7 mouse cellular contexts compared by ENCODE assay signal in genomic region chr17:33823171-33823570, GRCm38 (mm10). TPM values are rescaled to one million over a fixed set of nuclear protein-coding genes. Genes with fewer than 3 reads are reported as not detected.
A peak's percentile ranks its signal among the peaks of the same experiment; 100 is the strongest.
DNase-seq lines count a peak whose midpoint lies in the region; ATAC-seq and TF ChIP-seq lines count a peak whose summit lies in the region.
"Not testable (repeated sequence)": the region's sequence is repeated elsewhere in the genome, so short reads cannot be mapped to it uniquely, and the experiment has no call there.

No protein-coding gene starts in this region.

- not testable (repeated sequence) for H3K27ac ChIP-seq in bone marrow macrophage, adult 2 months (ENCODE audit: insufficient read depth, low read depth, low read length); forebrain, embryonic 11.5 days (ENCODE audit: low read depth, low read length); heart, embryonic 13.5 days (replicated peaks); intestine, embryonic 14.5 days (ENCODE audit: low read depth); limb, embryonic 13.5 days; lung, embryonic 15.5 days

- not testable (repeated sequence) for H3K27me3 ChIP-seq in forebrain, embryonic 11.5 days (ENCODE audit: control insufficient read depth, insufficient read depth, low read length); heart, embryonic 13.5 days (replicated peaks); intestine, embryonic 14.5 days (replicated peaks; ENCODE audit: control insufficient read depth, insufficient read depth, low read length); limb, embryonic 13.5 days; lung, embryonic 15.5 days; myocyte (ENCODE audit: control insufficient read depth, insufficient read depth, insufficient read length)

- WGBS in forebrain, embryonic 11.5 days, result 84% methylated on average over 8 of the region's 8 CpGs
- 74% methylated on average over 8 of the region's 8 CpGs for whole genome bisulfite sequencing in heart, embryonic 13.5 days
- WGBS in intestine, embryonic 14.5 days, result 79% methylated on average over 8 of the region's 8 CpGs
- WGBS in limb, embryonic 13.5 days, result 81% methylated on average over 8 of the region's 8 CpGs
- 70% methylated on average over 8 of the region's 8 CpGs for WGBS in lung, embryonic 15.5 days

- not testable (repeated sequence) for TF ChIP-seq CTCF in bone marrow macrophage, adult 2 months (IDR thresholded peaks at IDR 0.05; ENCODE audit: low read depth, low read length)

- not testable (repeated sequence) for TF ChIP-seq POLR2A in bone marrow macrophage, adult 2 months (IDR thresholded peaks at IDR 0.05; ENCODE audit: borderline replicate concordance, low read depth, low read length); myocyte (IDR thresholded peaks at IDR 0.05; ENCODE audit: insufficient read length, low read depth)

- H3K9ac ChIP-seq in forebrain, embryonic 11.5 days (ENCODE audit: low read length), result peak overlapping the region; percentile 71
- peak overlapping the region; percentile 94 for H3K9ac ChIP-seq in heart, embryonic 13.5 days
- H3K9ac ChIP-seq in intestine, embryonic 14.5 days (ENCODE audit: low read length), result peak overlapping the region; percentile 95
- H3K9ac ChIP-seq in limb, embryonic 13.5 days, result peak overlapping the region; percentile 87
- H3K9ac ChIP-seq in lung, embryonic 15.5 days, result peak overlapping the region; percentile 69

- peak overlapping the region; percentile 50 for H3ac ChIP-seq in myocyte (ENCODE audit: control insufficient read depth, insufficient read length)

- not testable (repeated sequence) for ATAC-seq in forebrain, embryonic 11.5 days (replicated peaks; ENCODE audit: low FRiP score); heart, embryonic 13.5 days (ENCODE audit: extremely low read depth, insufficient number of reproducible peaks, low FRiP score, low TSS enrichment); intestine, embryonic 14.5 days (replicated peaks; ENCODE audit: low FRiP score, low TSS enrichment, low read depth); limb, embryonic 13.5 days (ENCODE audit: low FRiP score, low read depth); lung, embryonic 15.5 days (ENCODE audit: borderline replicate concordance, extremely low read depth, low FRiP score, low TSS enrichment)

- H3K36me3 ChIP-seq in forebrain, embryonic 11.5 days (ENCODE audit: control insufficient read depth, insufficient read depth, low read length), result peaks cover 11% of the 10 kb centered on the region
- H3K36me3 ChIP-seq in heart, embryonic 13.5 days, result peaks cover 67% of the 10 kb centered on the region
- peaks cover 55% of the 10 kb centered on the region for H3K36me3 ChIP-seq in intestine, embryonic 14.5 days (ENCODE audit: control insufficient read depth, insufficient read depth, low read length)
- peaks cover 62% of the 10 kb centered on the region for H3K36me3 ChIP-seq in limb, embryonic 13.5 days
- H3K36me3 ChIP-seq in lung, embryonic 15.5 days, result peaks cover 44% of the 10 kb centered on the region
- H3K36me3 ChIP-seq in myocyte (ENCODE audit: control insufficient read depth, insufficient read depth), result peaks cover 24% of the 10 kb centered on the region

- H3K4me2 ChIP-seq in forebrain, embryonic 11.5 days (ENCODE audit: low read depth, low read length, severe bottlenecking), result peak overlapping the region; percentile 84
- H3K4me2 ChIP-seq in heart, embryonic 13.5 days, result peak overlapping the region; percentile 93
- peak overlapping the region; percentile 95 for H3K4me2 ChIP-seq in intestine, embryonic 14.5 days (ENCODE audit: low read length)
- peak overlapping the region; percentile 96 for H3K4me2 ChIP-seq in limb, embryonic 13.5 days (replicated peaks)
- peak overlapping the region; percentile 84 for H3K4me2 ChIP-seq in lung, embryonic 15.5 days
- peak overlapping the region; percentile 93 for H3K4me2 ChIP-seq in myocyte (ENCODE audit: low read depth)

- H3K4me1 ChIP-seq in bone marrow macrophage, adult 2 months (ENCODE audit: control insufficient read depth, insufficient read depth, low read length), result peaks cover 23% of the 10 kb centered on the region
- peaks cover 19% of the 10 kb centered on the region for H3K4me1 ChIP-seq in forebrain, embryonic 11.5 days (replicated peaks; ENCODE audit: control insufficient read depth, insufficient read depth, low read length)
- peaks cover 46% of the 10 kb centered on the region for H3K4me1 ChIP-seq in heart, embryonic 13.5 days
- H3K4me1 ChIP-seq in intestine, embryonic 14.5 days (replicated peaks; ENCODE audit: control insufficient read depth, insufficient read depth, low read length), result peaks cover 30% of the 10 kb centered on the region
- peaks cover 44% of the 10 kb centered on the region for H3K4me1 ChIP-seq in limb, embryonic 13.5 days
- peaks cover 43% of the 10 kb centered on the region for H3K4me1 ChIP-seq in lung, embryonic 15.5 days

- DNase-seq in forebrain, embryonic 11.5 days (ENCODE audit: low spot score); intestine, embryonic 14.5 days (ENCODE audit: low spot score): not testable (repeated sequence)

- peaks cover 57% of the 10 kb centered on the region for H3K79me2 ChIP-seq in myocyte (ENCODE audit: control insufficient read depth, insufficient read depth)

- peak overlapping the region; percentile 72 for H3K4me3 ChIP-seq in bone marrow macrophage, adult 2 months (ENCODE audit: insufficient read depth, low read length)
- peak overlapping the region; percentile 77 for H3K4me3 ChIP-seq in forebrain, embryonic 11.5 days (ENCODE audit: low read depth, low read length)
- peak overlapping the region; percentile 90 for H3K4me3 ChIP-seq in heart, embryonic 13.5 days
- peak overlapping the region; percentile 99 for H3K4me3 ChIP-seq in intestine, embryonic 14.5 days (ENCODE audit: low read depth, low read length)
- H3K4me3 ChIP-seq in limb, embryonic 13.5 days, result peak overlapping the region; percentile 82
- H3K4me3 ChIP-seq in lung, embryonic 15.5 days, result peak overlapping the region; percentile 67
- H3K4me3 ChIP-seq in myocyte, result peak overlapping the region; percentile 94

- H3K9me3 ChIP-seq in forebrain, embryonic 11.5 days (ENCODE audit: control insufficient read depth, low read length); heart, embryonic 13.5 days; intestine, embryonic 14.5 days (ENCODE audit: control insufficient read depth, low read length); limb, embryonic 13.5 days; lung, embryonic 15.5 days: not testable (repeated sequence)

RNA-seq across cellular contexts. Expression of gene Rps28, which starts 1.2 kb away (rescaled TPM):
- polyA plus RNA-seq in bone marrow macrophage, adult 2 months (2012; ENCODE audit: insufficient read depth, insufficient read length, missing spikeins), result 1,369 and 1,530 TPM in 2 replicates
- 758 and 759 TPM in 2 replicates for polyA plus RNA-seq in forebrain, embryonic 11.5 days (2014; fragmentation: Nextera tagmentation; extraction: Ambion mirVana)
- 570 and 648 TPM in 2 replicates for polyA plus RNA-seq in heart, embryonic 13.5 days (2015; fragmentation: Nextera tagmentation; extraction: Ambion mirVana)
- 1,343 and 1,538 TPM in 2 replicates for polyA plus RNA-seq in intestine, embryonic 14.5 days (2014; fragmentation: Nextera tagmentation; extraction: Ambion mirVana)
- polyA plus RNA-seq in limb, embryonic 13.5 days (2015; fragmentation: Nextera tagmentation; extraction: Ambion mirVana), result 962 and 978 TPM in 2 replicates
- polyA plus RNA-seq in lung, embryonic 15.5 days (2015; fragmentation: Nextera tagmentation; extraction: Ambion mirVana), result 885 and 959 TPM in 2 replicates
- 6,768 TPM for polyA plus RNA-seq in myocyte (2012; fragmentation: generic; extraction: Trizol)

RNA-seq across cellular contexts. Expression of gene Ndufa7, which starts 1.2 kb away (rescaled TPM):
- 197 and 199 TPM in 2 replicates for polyA plus RNA-seq in bone marrow macrophage, adult 2 months (2012; ENCODE audit: insufficient read depth, insufficient read length, missing spikeins)
- polyA plus RNA-seq in forebrain, embryonic 11.5 days (2014; fragmentation: Nextera tagmentation; extraction: Ambion mirVana), result 374 and 400 TPM in 2 replicates
- polyA plus RNA-seq in heart, embryonic 13.5 days (2015; fragmentation: Nextera tagmentation; extraction: Ambion mirVana), result 527 and 576 TPM in 2 replicates
- 589 and 606 TPM in 2 replicates for polyA plus RNA-seq in intestine, embryonic 14.5 days (2014; fragmentation: Nextera tagmentation; extraction: Ambion mirVana)
- 454 and 498 TPM in 2 replicates for polyA plus RNA-seq in limb, embryonic 13.5 days (2015; fragmentation: Nextera tagmentation; extraction: Ambion mirVana)
- polyA plus RNA-seq in lung, embryonic 15.5 days (2015; fragmentation: Nextera tagmentation; extraction: Ambion mirVana), result 425 and 461 TPM in 2 replicates
- polyA plus RNA-seq in myocyte (2012; fragmentation: generic; extraction: Trizol), result 614 TPM

RNA-seq across cellular contexts. Expression of gene Kank3, which starts 12.9 kb away (rescaled TPM):
- 27.5 and 33.3 TPM in 2 replicates for polyA plus RNA-seq in bone marrow macrophage, adult 2 months (2012; ENCODE audit: insufficient read depth, insufficient read length, missing spikeins)
- 30.4 and 31.1 TPM in 2 replicates for polyA plus RNA-seq in forebrain, embryonic 11.5 days (2014; fragmentation: Nextera tagmentation; extraction: Ambion mirVana)
- polyA plus RNA-seq in heart, embryonic 13.5 days (2015; fragmentation: Nextera tagmentation; extraction: Ambion mirVana), result 40.0 and 47.0 TPM in 2 replicates
- 28.0 and 28.8 TPM in 2 replicates for polyA plus RNA-seq in intestine, embryonic 14.5 days (2014; fragmentation: Nextera tagmentation; extraction: Ambion mirVana)
- polyA plus RNA-seq in limb, embryonic 13.5 days (2015; fragmentation: Nextera tagmentation; extraction: Ambion mirVana), result 27.6 and 29.1 TPM in 2 replicates
- polyA plus RNA-seq in lung, embryonic 15.5 days (2015; fragmentation: Nextera tagmentation; extraction: Ambion mirVana), result 68.0 and 77.8 TPM in 2 replicates
- 8.3 TPM for polyA plus RNA-seq in myocyte (2012; fragmentation: generic; extraction: Trizol)

RNA-seq across cellular contexts. Expression of gene Cd320, which starts 19.7 kb away (rescaled TPM):
- 4.4 TPM in 2 replicates for polyA plus RNA-seq in bone marrow macrophage, adult 2 months (2012; ENCODE audit: insufficient read depth, insufficient read length, missing spikeins)
- 62.9 and 74.6 TPM in 2 replicates for polyA plus RNA-seq in forebrain, embryonic 11.5 days (2014; fragmentation: Nextera tagmentation; extraction: Ambion mirVana)
- polyA plus RNA-seq in heart, embryonic 13.5 days (2015; fragmentation: Nextera tagmentation; extraction: Ambion mirVana), result 48.1 and 50.0 TPM in 2 replicates
- polyA plus RNA-seq in intestine, embryonic 14.5 days (2014; fragmentation: Nextera tagmentation; extraction: Ambion mirVana), result 77.8 and 86.7 TPM in 2 replicates
- polyA plus RNA-seq in limb, embryonic 13.5 days (2015; fragmentation: Nextera tagmentation; extraction: Ambion mirVana), result 67.0 and 69.7 TPM in 2 replicates
- polyA plus RNA-seq in lung, embryonic 15.5 days (2015; fragmentation: Nextera tagmentation; extraction: Ambion mirVana), result 69.4 and 74.0 TPM in 2 replicates
- polyA plus RNA-seq in myocyte (2012; fragmentation: generic; extraction: Trizol), result 83.1 TPM

RNA-seq across cellular contexts. Expression of gene Angptl4, which starts 41.5 kb away (rescaled TPM):
- 8.4 and 11.0 TPM in 2 replicates for polyA plus RNA-seq in bone marrow macrophage, adult 2 months (2012; ENCODE audit: insufficient read depth, insufficient read length, missing spikeins)
- polyA plus RNA-seq in forebrain, embryonic 11.5 days (2014; fragmentation: Nextera tagmentation; extraction: Ambion mirVana), result 16.6 and 20.9 TPM in 2 replicates
- 17.0 and 17.8 TPM in 2 replicates for polyA plus RNA-seq in heart, embryonic 13.5 days (2015; fragmentation: Nextera tagmentation; extraction: Ambion mirVana)
- polyA plus RNA-seq in intestine, embryonic 14.5 days (2014; fragmentation: Nextera tagmentation; extraction: Ambion mirVana), result 18.0 and 22.0 TPM in 2 replicates
- polyA plus RNA-seq in limb, embryonic 13.5 days (2015; fragmentation: Nextera tagmentation; extraction: Ambion mirVana), result 53.8 and 55.9 TPM in 2 replicates
- 43.7 and 47.0 TPM in 2 replicates for polyA plus RNA-seq in lung, embryonic 15.5 days (2015; fragmentation: Nextera tagmentation; extraction: Ambion mirVana)
- 42.8 TPM for polyA plus RNA-seq in myocyte (2012; fragmentation: generic; extraction: Trizol)
